Mouse (Mus musculus): ENCODE results near the gene Pou3f1.

DNA sequence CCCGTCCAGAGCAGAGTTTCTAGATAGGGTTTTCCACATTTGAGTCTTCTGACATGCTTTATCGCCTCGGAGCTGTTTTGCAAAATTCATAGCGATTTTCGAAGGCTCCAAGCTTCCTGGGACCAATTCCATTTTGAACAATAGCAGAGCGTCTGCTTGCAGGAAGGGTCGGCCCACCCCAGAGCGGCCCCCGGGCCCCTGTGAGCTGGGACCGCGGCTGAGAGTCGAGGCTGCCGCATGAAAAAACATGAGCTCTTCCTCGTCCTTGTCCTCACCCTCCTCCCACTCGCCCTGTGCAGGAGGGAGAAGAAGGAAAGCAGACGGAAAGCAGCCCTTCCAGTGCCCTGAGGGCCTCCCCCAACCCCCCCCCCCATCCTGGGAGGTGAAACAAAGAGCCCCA, 38.0 kb upstream of the Pou3f1 start:
- TF ChIP-seq CTCF (IDR thresholded peaks at IDR 0.05; ENCODE audit: low read depth, low read length) (no peak), POLR2A (IDR thresholded peaks at IDR 0.05; ENCODE audit: insufficient read depth, low read length) (no peak), EP300 (IDR thresholded peaks at IDR 0.05; ENCODE audit: insufficient read depth, low read depth, low read length) (no peak)
